Mouse (Mus musculus) heart, postnatal 0 days (tissue): ENCODE data around the gene Mafk. TPM values are rescaled to one million over a fixed set of nuclear protein-coding genes. Genes with fewer than 3 reads are reported as not detected.
A peak's percentile ranks its signal among the peaks of the same experiment; 100 is the strongest.

Source experiments
- ATAC-seq: fragments of 200-750 bp; cut with Nextera tagmentation; 2 replicates; pipeline ENCODE4 v1.8.0; 2017; ENCODE audit warnings: low read depth, moderate number of reproducible peaks, moderate library complexity; ENCODE audit not compliant: insufficient read depth
- DNase-seq: peaks from one replicate; pipeline ENCODE4 v3.0.0-alpha.2; 2016; ENCODE audit warnings: low spot score
- H3K27ac ChIP-seq: fragments of 300-500 bp; sonication (generic); 2 replicates; pipeline ENCODE4 v1.5.1; 2014; ENCODE audit warnings: low read depth, mild to moderate bottlenecking
- H3K27me3 ChIP-seq: fragments of 300-500 bp; sonication (generic); 2 replicates; pipeline ENCODE4 v1.6.1; 2014; ENCODE audit warnings: low read length, mixed read lengths; ENCODE audit not compliant: control insufficient read depth, insufficient read depth
- H3K36me3 ChIP-seq: fragments of 300-500 bp; sonication (generic); replicated peaks from 2 replicates; pipeline ENCODE4 v1.6.1; 2014; ENCODE audit warnings: low read length, mixed read lengths; ENCODE audit not compliant: control insufficient read depth, insufficient read depth
- H3K4me1 ChIP-seq: fragments of 300-500 bp; sonication (generic); 2 replicates; pipeline ENCODE4 v1.6.1; 2014; ENCODE audit warnings: antibody characterized with exemption; ENCODE audit not compliant: control insufficient read depth, insufficient read depth
- H3K4me2 ChIP-seq: fragments of 300-500 bp; sonication (generic); 2 replicates; pipeline ENCODE4 v1.6.1; 2014; ENCODE audit warnings: low read depth, mild to moderate bottlenecking, low read length, moderate library complexity
- H3K4me3 ChIP-seq: fragments of 300-500 bp; sonication (generic); 2 replicates; pipeline ENCODE4 v1.5.1; 2014; ENCODE audit warnings: low read depth, low read length
- H3K9ac ChIP-seq: fragments of 300-500 bp; sonication (generic); replicated peaks from 2 replicates; pipeline ENCODE4 v1.6.1; 2014; ENCODE audit warnings: low read depth, low read length, mixed read lengths
- H3K9me3 ChIP-seq: fragments of 300-500 bp; sonication (generic); replicated peaks from 2 replicates; pipeline ENCODE4 v1.6.1; 2016; ENCODE audit warnings: low read length; ENCODE audit not compliant: control insufficient read depth
- CTCF ChIP-seq: IDR thresholded peaks from 2 replicates; pipeline ENCODE4 v1.5.1; 2016; ENCODE audit warnings: antibody characterized with exemption, control low read depth, low read depth
- EP300 ChIP-seq: IDR thresholded peaks from 2 replicates; pipeline ENCODE4 v1.6.1; 2016; ENCODE audit warnings: antibody characterized with exemption, low read depth
- WGBS: fragments of 180-500 bp; shearing (Covaris S2); extraction: QIAGEN DNeasy Blood & Tissue Kit; methylation state at CpG from one replicate; pipeline ENCODE4 v1.1.7; 2014; 5-methylcytosine and 5-hydroxymethylcytosine counted together
- polyA plus RNA-seq: library from polyadenylated mRNA; unstranded; fragments of >200 nt; fragmentation: Nextera tagmentation; extraction: Ambion mirVana; gene quantifications from 2 replicates; pipeline ENCODE4 v1.2.1, GENCODE M21; 2015
- total RNA-seq: library from RNA; depleted of rRNA; stranded (reverse); fragments of >200 nt; gene quantifications from 2 replicates; pipeline ENCODE4 v1.2.3, GENCODE M21; 2014; ENCODE audit warnings: low replicate concordance

Mafk gene
- total and polyA plus RNA-seq, 2 experiments from 2014 or later = 16.7 to 41.2 TPM

GRCm38 (mm10) chr5:139827593-139827992, 36.3 kb downstream of the Mafk start:
- TF ChIP-seq CTCF (no peak), EP300 (no peak)
- WGBS = 92% methylated on average over 1 of the region's 1 CpGs
- H3K36me3 ChIP-seq = peaks cover 13% of the 10 kb centered on the region; the same call in 1 of the 2 replicates

DNA sequence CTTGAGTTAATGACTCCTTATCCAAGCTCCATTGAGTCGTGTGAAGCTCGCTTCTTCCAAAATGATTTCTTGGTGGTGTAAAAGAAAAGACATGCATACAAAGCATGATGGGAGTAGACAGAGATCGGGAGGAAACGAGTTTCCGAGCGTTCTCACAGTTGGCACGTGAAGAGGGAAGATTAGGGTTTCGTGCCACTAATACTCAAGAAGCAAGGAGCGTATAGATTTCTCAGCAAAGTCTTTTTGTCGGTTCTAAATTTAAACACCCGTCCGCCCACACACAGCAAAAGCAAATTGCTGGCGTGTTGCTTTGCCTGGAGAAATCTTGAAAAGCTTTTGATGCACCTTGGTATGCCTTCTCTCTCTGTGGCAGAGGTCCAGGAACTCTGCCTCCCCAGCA, 38.1 kb downstream of the Mafk start:
- Histone ChIP-seq H3K27ac (no peak overlapping the region), H3K4me1 (peaks cover 8% of the 10 kb centered on the region), H3K36me3 (no peaks in the 10 kb centered on the region; the same call in 1 of the 2 replicates), H3K4me2 (no peak overlapping the region), H3K4me3 (no peak overlapping the region), H3K27me3 (no peaks in the 10 kb centered on the region), H3K9ac (no peak overlapping the region), H3K9me3 (no peaks in the 10 kb centered on the region)
- WGBS = 57% methylated on average over 13 of the region's 13 CpGs
- DNase-seq (no peak), ATAC-seq (no peak)
- TF ChIP-seq CTCF (no peak), EP300 (no peak)

More at GRCm38 (mm10) chr5:139827593-139827992, 36.3 kb downstream of the Mafk start:
- Histone ChIP-seq H3K9ac (no peak overlapping the region), H3K4me2 (no peak overlapping the region), H3K27ac (no peak overlapping the region), H3K4me3 (no peak overlapping the region), H3K9me3 (no peaks in the 10 kb centered on the region), H3K4me1 (peaks cover 8% of the 10 kb centered on the region), H3K27me3 (no peaks in the 10 kb centered on the region)
- DNase-seq (no peak), ATAC-seq (no peak)

GRCm38 (mm10) chr5:139830734-139831133, 39.4 kb downstream of the Mafk start:
- WGBS = 74% methylated on average over 3 of the region's 3 CpGs
- Histone ChIP-seq H3K9ac (no peak overlapping the region), H3K36me3 (no peaks in the 10 kb centered on the region), H3K4me3 (no peak overlapping the region), H3K27ac (no peak overlapping the region), H3K27me3 (no peaks in the 10 kb centered on the region), H3K4me2 (no peak overlapping the region), H3K4me1 (peaks cover 6% of the 10 kb centered on the region), H3K9me3 (no peaks in the 10 kb centered on the region)
- ATAC-seq = no peak
- DNase-seq = no peak
- TF ChIP-seq CTCF = no peak
- TF ChIP-seq EP300 = no peak

DNA sequence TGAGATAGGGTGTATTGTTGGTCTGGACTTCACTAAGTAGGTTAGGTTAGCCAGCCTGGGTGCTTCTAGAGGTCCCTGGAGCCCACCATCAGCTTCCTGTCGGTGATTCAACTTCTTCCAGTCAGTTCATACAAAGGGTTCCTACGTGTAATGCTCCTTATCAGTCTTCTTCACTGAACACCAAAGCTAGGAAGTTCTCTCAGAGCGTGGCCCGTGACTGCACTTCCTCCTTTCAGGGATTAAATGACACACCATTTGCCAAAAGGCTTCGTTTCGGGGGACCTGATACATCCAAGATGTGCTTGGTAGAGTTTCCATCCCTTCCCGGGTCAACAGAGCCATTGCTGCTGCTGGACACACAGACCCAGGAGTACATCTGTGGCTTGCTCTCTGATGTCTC, 40.8 kb downstream of the Mafk start:
- Histone ChIP-seq H3K27me3 (no peaks in the 10 kb centered on the region), H3K36me3 (no peaks in the 10 kb centered on the region), H3K4me1 (no peaks in the 10 kb centered on the region), H3K4me3 (no peak overlapping the region), H3K27ac (no peak overlapping the region), H3K9ac (no peak overlapping the region), H3K9me3 (no peaks in the 10 kb centered on the region), H3K4me2 (no peak overlapping the region)
- DNase-seq = no peak
- TF ChIP-seq EP300 (no peak), CTCF (no peak)
- ATAC-seq = no peak
- WGBS = 43% methylated on average over 7 of the region's 7 CpGs

DNA sequence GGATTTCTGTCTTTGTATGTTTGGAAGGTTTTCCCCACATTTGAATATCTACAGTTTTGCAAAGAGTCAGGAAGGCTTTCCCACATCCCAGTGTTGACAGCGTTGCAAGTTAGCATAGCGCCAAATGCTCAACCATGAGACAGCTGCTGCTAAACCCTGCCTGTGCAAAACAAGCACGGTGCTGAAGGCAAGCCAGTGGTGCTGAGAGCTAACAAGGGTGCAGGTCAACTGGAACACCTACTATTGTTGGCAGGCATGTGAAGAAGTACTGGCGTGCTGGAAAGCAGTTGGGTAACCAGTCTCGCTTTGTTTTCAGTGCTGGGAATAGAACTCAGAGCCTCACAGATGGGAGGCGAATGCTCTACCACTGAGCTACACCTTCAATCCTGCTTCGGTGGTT, 44.4 kb downstream of the Mafk start:
- WGBS = 65% methylated on average over 7 of the region's 7 CpGs
- Histone ChIP-seq H3K9ac (no peak overlapping the region), H3K36me3 (no peaks in the 10 kb centered on the region), H3K9me3 (no peaks in the 10 kb centered on the region), H3K27me3 (0 out of 2 replicates have a peak, but pooled peaks cover 6% of the 10 kb centered on the region), H3K4me3 (no peak overlapping the region), H3K27ac (no peak overlapping the region), H3K4me1 (no peaks in the 10 kb centered on the region), H3K4me2 (no peak overlapping the region)
- TF ChIP-seq CTCF (no peak), EP300 (no peak)
- no peak for DNase-seq
- ATAC-seq = no peak

- WGBS = 23% methylated on average over 2 of the region's 2 CpGs
Observed at GRCm38 (mm10) chr5:139838476-139838892, 47.2 kb downstream of the Mafk start.

More at GRCm38 (mm10) chr5:139838476-139838892, 47.2 kb downstream of the Mafk start:
- no peak for TF ChIP-seq EP300
- peak; percentile 52 for TF ChIP-seq CTCF
- DNase-seq = peak; percentile 32
- Histone ChIP-seq H3K9ac (no peak overlapping the region), H3K27ac (no peak overlapping the region), H3K4me3 (no peak overlapping the region), H3K9me3 (no peaks in the 10 kb centered on the region), H3K4me1 (no peaks in the 10 kb centered on the region), H3K27me3 (0 out of 2 replicates have a peak, but pooled peaks cover 6% of the 10 kb centered on the region), H3K36me3 (no peaks in the 10 kb centered on the region), H3K4me2 (no peak overlapping the region)
- ATAC-seq = no peak
